8 mouse cellular contexts compared by ENCODE assay signal in genomic region chr11:70220731-70221602, GRCm38 (mm10). TPM values are rescaled to one million over a fixed set of nuclear protein-coding genes. Genes with fewer than 3 reads are reported as not detected.
A peak's percentile ranks its signal among the peaks of the same experiment; 100 is the strongest.
DNase-seq lines count a peak whose midpoint lies in the region; ATAC-seq and TF ChIP-seq lines count a peak whose summit lies in the region.

Gene Slc16a13, minus strand, starts transcription at chr11:70221064.

- peaks cover 5 to 7% of the 10 kb centered on the region in 2 experiments; a peak in 3 of 4 replicates for H3K4me1 ChIP-seq in MEL (ENCODE audit: control insufficient read depth in 1 of 2, insufficient read depth in 2 of 2, low read length in 2 of 2)
- H3K4me1 ChIP-seq in forebrain, embryonic 16.5 days (replicated peaks; ENCODE audit: control insufficient read depth, insufficient read depth, low read length), result peaks cover 28% of the 10 kb centered on the region
- H3K4me1 ChIP-seq in neural tube, embryonic 14.5 days (ENCODE audit: control insufficient read depth, insufficient read depth, low read length), result peaks cover 23% of the 10 kb centered on the region

- peaks cover 0 to 5% of the 10 kb centered on the region in 2 experiments; a peak in 2 of 4 replicates for H3K36me3 ChIP-seq in MEL (ENCODE audit: control insufficient read depth in 1 of 2, insufficient read depth in 2 of 2, low read length in 2 of 2)
- peaks cover 4% of the 10 kb centered on the region; the same call in 1 of the 2 replicates for H3K36me3 ChIP-seq in forebrain, embryonic 16.5 days (ENCODE audit: control insufficient read depth, insufficient read depth)
- no peaks in the 10 kb centered on the region for H3K36me3 ChIP-seq in neural tube, embryonic 14.5 days (ENCODE audit: control insufficient read depth, insufficient read depth, low read length)

- H3K9ac ChIP-seq in MEL (ENCODE audit: control insufficient read depth, low read depth, low read length, poor library complexity, severe bottlenecking), result peak within 1 kb of the TSS; percentile 81
- peak within 1 kb of the TSS; percentile 80 for H3K9ac ChIP-seq in forebrain, embryonic 16.5 days (replicated peaks; ENCODE audit: low read depth, low read length)
- H3K9ac ChIP-seq in neural tube, embryonic 14.5 days (replicated peaks; ENCODE audit: low read depth, low read length), result peak within 1 kb of the TSS; percentile 76

- TF ChIP-seq RAD21 in MEL (IDR thresholded peaks at IDR 0.05; ENCODE audit: low read depth, low read length), result no peak

- peak; percentile 100 for DNase-seq in MEL (ENCODE audit: low read depth, low spot score)
- DNase-seq in cerebellum, adult 18-20 months, result peak; percentile 97 to 99
- peak; percentile 88 to 89 for DNase-seq in heart, postnatal 36 days
- DNase-seq in layer of hippocampus, adult 18-20 months (ENCODE audit: low spot score in 2 of 2), result peak; percentile 93 to 97
- peak; percentile 97 to 98 for DNase-seq in lung, adult 18-20 months
- peak; percentile 93 for DNase-seq in testis, postnatal 10 days (ENCODE audit: low spot score)

- peak within 1 kb of the TSS; percentile 84 for H3K4me2 ChIP-seq in forebrain, embryonic 16.5 days (ENCODE audit: low read length)
- peak within 1 kb of the TSS; percentile 91 for H3K4me2 ChIP-seq in neural tube, embryonic 14.5 days (ENCODE audit: low read depth, low read length)

- TF ChIP-seq EP300 in MEL (IDR thresholded peaks at IDR 0.05; ENCODE audit: low read depth in 1 of 2, low read length in 2 of 2), result peak in 1 of 2 experiments; percentile 51; a peak in 2 of 4 replicates

- peak; percentile 88 to 98 for TF ChIP-seq POLR2A in MEL (IDR thresholded peaks at IDR 0.05; ENCODE audit: control insufficient read depth in 1 of 2, insufficient read depth in 1 of 2, low read depth in 1 of 2, low read length in 2 of 2, poor library complexity in 1 of 2)

- intact Hi-C loops in heart, postnatal 36 days (cut with DNase I), result loop anchor here (1.0 kb wide), 1 partner anchor 9 kb away; no protein-coding TSS in a partner anchor

- TF ChIP-seq CTCF in MEL (IDR thresholded peaks at IDR 0.05 in 2 of 3, conservative IDR thresholded peaks at IDR 0.05 in 1 of 3; ENCODE audit: control insufficient read depth in 1 of 3, insufficient read depth in 1 of 3, low read depth in 2 of 3, low read length in 3 of 3, poor library complexity in 1 of 3, severe bottlenecking in 1 of 3), result no peak

- under 1% methylated on average over 28 of the region's 28 CpGs for WGBS in forebrain, embryonic 16.5 days
- under 1% methylated on average over 28 of the region's 28 CpGs for WGBS in neural tube, embryonic 14.5 days

- peaks cover 5% of the 10 kb centered on the region; the same call in 1 of the 2 replicates for H3K79me2 ChIP-seq in MEL (ENCODE audit: control insufficient read depth, insufficient read depth, low read length, poor library complexity)

- no peaks in the 10 kb centered on the region for H3K27me3 ChIP-seq in MEL (ENCODE audit: control insufficient read depth in 1 of 2, insufficient read depth in 2 of 2, low read length in 2 of 2)
- peaks cover 9% of the 10 kb centered on the region for H3K27me3 ChIP-seq in forebrain, embryonic 16.5 days (replicated peaks; ENCODE audit: control insufficient read depth, insufficient read depth, low read length)
- H3K27me3 ChIP-seq in neural tube, embryonic 14.5 days (ENCODE audit: control insufficient read depth, insufficient read depth, low read length), result peaks cover 12% of the 10 kb centered on the region

- peak; percentile 97 for ATAC-seq in forebrain, embryonic 16.5 days
- peak; percentile 94 for ATAC-seq in neural tube, embryonic 14.5 days (ENCODE audit: low read depth)

- peak within 1 kb of the TSS; percentile 95 for H3K27ac ChIP-seq in MEL (ENCODE audit: control insufficient read depth, low read depth, low read length)
- peak within 1 kb of the TSS; percentile 91 for H3K27ac ChIP-seq in forebrain, embryonic 16.5 days (ENCODE audit: low read length)
- peak within 1 kb of the TSS; percentile 88 for H3K27ac ChIP-seq in neural tube, embryonic 14.5 days (ENCODE audit: low read depth, low read length)

- no peaks in the 10 kb centered on the region for H3K9me3 ChIP-seq in MEL (replicated peaks; ENCODE audit: insufficient read depth, low read length)
- no peaks in the 10 kb centered on the region for H3K9me3 ChIP-seq in forebrain, embryonic 16.5 days (ENCODE audit: control insufficient read depth, low read length)
- no peaks in the 10 kb centered on the region for H3K9me3 ChIP-seq in neural tube, embryonic 14.5 days (ENCODE audit: control insufficient read depth, low read length)

- H3K4me3 ChIP-seq in MEL (ENCODE audit: control insufficient read depth in 1 of 2, insufficient read depth in 1 of 2, low read depth in 2 of 2, low read length in 2 of 2), result peak within 1 kb of the TSS; percentile 66 to 77
- H3K4me3 ChIP-seq in forebrain, embryonic 16.5 days (replicated peaks; ENCODE audit: low read length), result peak within 1 kb of the TSS; percentile 68
- peak within 1 kb of the TSS; percentile 59 for H3K4me3 ChIP-seq in neural tube, embryonic 14.5 days (ENCODE audit: low read depth, low read length)

TF ChIP-seq in MEL, 35 proteins besides CTCF, POLR2A, EP300 and RAD21:
- peak; percentile 35 for TF ChIP-seq GATA1 (IDR thresholded peaks at IDR 0.05; ENCODE audit: low read depth, low read length)
- TF ChIP-seq TCF12 (IDR thresholded peaks at IDR 0.05; ENCODE audit: low read depth, low read length), result peak; percentile 78
- peak; percentile 97 for TF ChIP-seq NELFE (IDR thresholded peaks at IDR 0.05; ENCODE audit: low read depth, low read length)
- no peak; the same call in 1 of the 2 replicates for TF ChIP-seq MAZ (IDR thresholded peaks at IDR 0.05; ENCODE audit: low read depth, low read length)
- TF ChIP-seq POLR2AphosphoS2 (IDR thresholded peaks at IDR 0.05; ENCODE audit: low read length), result peak; percentile 95
- no peak for TF ChIP-seq MAFK (IDR thresholded peaks at IDR 0.05; ENCODE audit: borderline replicate concordance, low read depth, low read length)
- TF ChIP-seq USF2 (IDR thresholded peaks at IDR 0.05; ENCODE audit: borderline replicate concordance in 1 of 2, insufficient read depth in 1 of 2, low read depth in 1 of 2, low read length in 2 of 2), result peak; percentile 58 to 86
- peak; percentile 73; the same call in 1 of the 2 replicates for TF ChIP-seq MYC (IDR thresholded peaks at IDR 0.05; ENCODE audit: low read depth, low read length)
- TF ChIP-seq JUND (IDR thresholded peaks at IDR 0.05; ENCODE audit: low read depth, low read length), result no peak
- 0 out of 2 replicates have a peak, but pooled peaks have one; percentile 34 for TF ChIP-seq MYB (IDR thresholded peaks at IDR 0.05; ENCODE audit: low read depth, low read length)
- peak; percentile 97 for TF ChIP-seq MAX (IDR thresholded peaks at IDR 0.05; ENCODE audit: low read length)
- no peak for TF ChIP-seq RCOR1 (IDR thresholded peaks at IDR 0.05; ENCODE audit: low read depth, low read length)
- 0 out of 2 replicates have a peak, but pooled peaks have one; percentile 53 for TF ChIP-seq UBTF (IDR thresholded peaks at IDR 0.05; ENCODE audit: borderline replicate concordance, insufficient read depth, low read depth, low read length)
- no peak for TF ChIP-seq SMC3 (IDR thresholded peaks at IDR 0.05; ENCODE audit: low read depth, low read length)
- peak; percentile 98 for TF ChIP-seq USF1 (IDR thresholded peaks at IDR 0.05; ENCODE audit: low read depth, low read length)
- TF ChIP-seq CHD1 (IDR thresholded peaks at IDR 0.05; ENCODE audit: low read depth, low read length), result no peak
- peak; percentile 58 for TF ChIP-seq ELF1 (IDR thresholded peaks at IDR 0.05; ENCODE audit: low read depth, low read length)
- TF ChIP-seq TAL1 (IDR thresholded peaks at IDR 0.05; ENCODE audit: low read length), result peak; percentile 53
- TF ChIP-seq ZMIZ1 (IDR thresholded peaks at IDR 0.05; ENCODE audit: low read depth, low read length), result peak; percentile 93
- TF ChIP-seq GABPA (IDR thresholded peaks at IDR 0.05; ENCODE audit: low read depth, low read length), result no peak
- TF ChIP-seq ZKSCAN1 (IDR thresholded peaks at IDR 0.05; ENCODE audit: low read depth, low read length), result no peak
- TF ChIP-seq E2F4 (IDR thresholded peaks at IDR 0.05; ENCODE audit: borderline replicate concordance, low read depth, low read length), result no peak
- TF ChIP-seq CHD2 (IDR thresholded peaks at IDR 0.05; ENCODE audit: low read length), result no peak
- no peak; the same call in 1 of the 2 replicates for TF ChIP-seq KAT2A (conservative IDR thresholded peaks at IDR 0.05; ENCODE audit: low read depth, low read length)
- TF ChIP-seq SIN3A (IDR thresholded peaks at IDR 0.05; ENCODE audit: low read length), result peak; percentile 88
- peak; percentile 95 for TF ChIP-seq NRF1 (IDR thresholded peaks at IDR 0.05; ENCODE audit: insufficient read depth, low read depth, low read length, poor library complexity, severe bottlenecking)
- peak; percentile 94 for TF ChIP-seq MXI1 (IDR thresholded peaks at IDR 0.05; ENCODE audit: low read depth, low read length)
- TF ChIP-seq ZNF384 (IDR thresholded peaks at IDR 0.05; ENCODE audit: low read depth, low read length), result no peak
- TF ChIP-seq TBP (IDR thresholded peaks at IDR 0.05; ENCODE audit: low read depth, low read length), result peak; percentile 96
- no peak for TF ChIP-seq MEF2A (IDR thresholded peaks at IDR 0.05; ENCODE audit: extremely low read depth, insufficient replicate concordance, low read depth, low read length, poor library complexity, severe bottlenecking)
- peak; percentile 86 for TF ChIP-seq BHLHE40 (IDR thresholded peaks at IDR 0.05; ENCODE audit: borderline replicate concordance, low read depth, low read length)
- TF ChIP-seq HCFC1 (IDR thresholded peaks at IDR 0.05; ENCODE audit: low read depth, low read length), result peak; percentile 62; the same call in 1 of the 2 replicates
- peak; percentile 63 for TF ChIP-seq ETS1 (IDR thresholded peaks at IDR 0.05; ENCODE audit: low read depth, low read length)
- TF ChIP-seq POLR2AphosphoS5 (IDR thresholded peaks at IDR 0.05; ENCODE audit: borderline replicate concordance, low read depth, low read length), result peak; percentile 58; the same call in 1 of the 2 replicates

RNA-seq across cellular contexts. Expression of gene Slc16a13, which starts in this region (rescaled TPM):
- 3.1 and 4.2 TPM in 2 replicates for total RNA-seq in MEL (2012; rRNA removed)
- 1 to 10 TPM in 1 of 2 experiments, not detected in 1; 7.9 TPM for polyA plus RNA-seq in MEL (2012; ENCODE audit: insufficient read depth in 1 of 2, insufficient read length in 2 of 2, low read depth in 1 of 2, low replicate concordance in 2 of 2, missing spikeins in 1 of 2)
- polyA plus RNA-seq in forebrain, embryonic 16.5 days (2015; fragmentation: Nextera tagmentation; extraction: Ambion mirVana), result 13.2 and 14.8 TPM in 2 replicates
- 1 to 10 TPM; 3.3 to 3.9 TPM for total RNA-seq in heart, postnatal 36 days (2021)
- total RNA-seq in layer of hippocampus, adult 18-20 months (2021), result 1 to 10 TPM; 6.2 to 9.0 TPM
- 10.4 and 13.2 TPM in 2 replicates for polyA plus RNA-seq in neural tube, embryonic 14.5 days (2014; fragmentation: Nextera tagmentation; extraction: Ambion mirVana)

Comparison
In these comparisons a context has a peak if more than half of its experiments do, and no peak if none do; other contexts are left out.
1. Peak in every context shown above with its lines: DNase-seq, ATAC-seq, H3K4me3 ChIP-seq and H3K27ac ChIP-seq.